Mouse (Mus musculus) heart, embryonic 16.5 days (tissue): ENCODE results near the gene Mdh1. TPM values are rescaled to one million over a fixed set of nuclear protein-coding genes. Genes with fewer than 3 reads are reported as not detected.
A peak's percentile ranks its signal among the peaks of the same experiment; 100 is the strongest.

ENCODE experiments used
- ATAC-seq: fragments of 200-750 bp; cut with Nextera tagmentation; replicated peaks from 2 replicates; pipeline ENCODE4 v1.8.0; 2017; ENCODE audit warnings: moderate number of reproducible peaks; ENCODE audit not compliant: insufficient read depth, low FRiP score; ENCODE audit errors: extremely low read depth
- H3K27ac ChIP-seq: fragments of 300-500 bp; sonication (generic); 2 replicates; pipeline ENCODE4 v1.5.1; 2014; ENCODE audit warnings: mild to moderate bottlenecking, low read length, control low read depth, moderate library complexity
- H3K27me3 ChIP-seq: fragments of 300-500 bp; sonication (generic); 2 replicates; pipeline ENCODE4 v1.6.1; 2014; ENCODE audit warnings: low read length, mixed read lengths; ENCODE audit not compliant: control insufficient read depth, insufficient read depth
- H3K36me3 ChIP-seq: fragments of 300-500 bp; sonication (generic); 2 replicates; pipeline ENCODE4 v1.6.1; 2014; ENCODE audit not compliant: control insufficient read depth, insufficient read depth
- H3K4me1 ChIP-seq: fragments of 300-500 bp; sonication (generic); 2 replicates; pipeline ENCODE4 v1.6.1; 2014; ENCODE audit warnings: low read length, mixed read lengths; ENCODE audit not compliant: control insufficient read depth, insufficient read depth
- H3K4me2 ChIP-seq: fragments of 300-500 bp; sonication (generic); 2 replicates; pipeline ENCODE4 v1.6.1; 2014; ENCODE audit warnings: low read depth, mild to moderate bottlenecking, control low read depth, low read length
- H3K4me3 ChIP-seq: fragments of 300-500 bp; sonication (generic); 2 replicates; pipeline ENCODE4 v1.5.1; 2014; ENCODE audit warnings: mild to moderate bottlenecking, control low read depth, low read length
- H3K9ac ChIP-seq: fragments of 300-500 bp; sonication (generic); 2 replicates; pipeline ENCODE4 v1.6.1; 2014; ENCODE audit warnings: low read length, control low read depth
- H3K9me3 ChIP-seq: fragments of 300-500 bp; sonication (generic); replicated peaks from 2 replicates; pipeline ENCODE4 v1.6.1; 2016; ENCODE audit warnings: low read length; ENCODE audit not compliant: control insufficient read depth
- WGBS: fragments of 180-500 bp; shearing (Covaris S2); extraction: QIAGEN DNeasy Blood & Tissue Kit; methylation state at CpG from one replicate; pipeline ENCODE4 v1.1.7; 2014; 5-methylcytosine and 5-hydroxymethylcytosine counted together
- polyA plus RNA-seq: library from polyadenylated mRNA; unstranded; fragments of >200 nt; fragmentation: Nextera tagmentation; extraction: Ambion mirVana; gene quantifications from 2 replicates; pipeline ENCODE4 v1.2.1, GENCODE M21; 2015

Mdh1 gene
- polyA plus RNA-seq, result 2,007 and 2,061 TPM in 2 replicates

GRCm38 (mm10) chr11:21571700-21572381 is at the start of gene Mdh1, which contains the start of gene Wdpcp:
Mdh1 (minus strand) TSS chr11:21572367.
Wdpcp (plus strand) TSS chr11:21572235.
- WGBS, result 0% methylated on average over 42 of the region's 42 CpGs
- Histone ChIP-seq H3K4me2 (peak within 1 kb of the TSS; percentile 79), H3K27ac (peak within 1 kb of the TSS; percentile 97), H3K36me3 (peaks cover 5% of the 10 kb centered on the region), H3K4me3 (peak within 1 kb of the TSS; percentile 88), H3K9ac (peak within 1 kb of the TSS; percentile 96), H3K9me3 (no peaks in the 10 kb centered on the region), H3K27me3 (no peaks in the 10 kb centered on the region), H3K4me1 (peaks cover 23% of the 10 kb centered on the region)
- peak; percentile 96 for ATAC-seq

- H3K4me2 ChIP-seq, result no peak overlapping the region
- H3K36me3 ChIP-seq, result no peaks in the 10 kb centered on the region
- H3K9me3 ChIP-seq, result no peaks in the 10 kb centered on the region
- no peaks in the 10 kb centered on the region for H3K4me1 ChIP-seq
- no peak overlapping the region for H3K27ac ChIP-seq
- H3K4me3 ChIP-seq, result no peak overlapping the region
- ATAC-seq, result no peak
- no peaks in the 10 kb centered on the region for H3K27me3 ChIP-seq
- no peak overlapping the region for H3K9ac ChIP-seq
These were observed 43.7 kb upstream of the Mdh1 start for GRCm38 (mm10) chr11:21615915-21616314.

GRCm38 (mm10) chr11:21602497-21602896 is 30.3 kb upstream of the Mdh1 start:
- H3K4me2 ChIP-seq, result no peak overlapping the region
- no peaks in the 10 kb centered on the region for H3K4me1 ChIP-seq
- H3K4me3 ChIP-seq, result no peak overlapping the region
- no peaks in the 10 kb centered on the region for H3K36me3 ChIP-seq
- no peak for ATAC-seq
- H3K9ac ChIP-seq, result no peak overlapping the region
- no peaks in the 10 kb centered on the region for H3K27me3 ChIP-seq
- no peak overlapping the region for H3K27ac ChIP-seq
- WGBS, result 62% methylated on average over 5 of the region's 5 CpGs
- peaks cover 4% of the 10 kb centered on the region; the same call in 1 of the 2 replicates for H3K9me3 ChIP-seq

GRCm38 (mm10) chr11:21583286-21583685 is 11.1 kb upstream of the Mdh1 start:
- ATAC-seq, result no peak

GRCm38 (mm10) chr11:21581472-21581871 is 9.3 kb upstream of the Mdh1 start:
- no peak for ATAC-seq

More at GRCm38 (mm10) chr11:21583286-21583685, 11.1 kb upstream of the Mdh1 start:
- Histone ChIP-seq H3K27me3 (no peaks in the 10 kb centered on the region), H3K9me3 (no peaks in the 10 kb centered on the region), H3K4me2 (no peak overlapping the region), H3K4me1 (no peaks in the 10 kb centered on the region), H3K4me3 (no peak overlapping the region), H3K9ac (no peak overlapping the region), H3K36me3 (no peaks in the 10 kb centered on the region), H3K27ac (no peak overlapping the region)
- 53% methylated on average over 1 of the region's 1 CpGs for WGBS

GRCm38 (mm10) chr11:21570973-21571372 is 1.2 kb downstream of the Mdh1 start:
- Histone ChIP-seq H3K4me1 (peaks cover 32% of the 10 kb centered on the region), H3K27me3 (no peaks in the 10 kb centered on the region), H3K9ac (peak overlapping the region; percentile 96), H3K36me3 (peaks cover 12% of the 10 kb centered on the region), H3K27ac (peak overlapping the region; percentile 97), H3K4me2 (peak overlapping the region; percentile 73), H3K9me3 (no peaks in the 10 kb centered on the region), H3K4me3 (peak overlapping the region; percentile 88)
- ATAC-seq, result no peak
- 7% methylated on average over 10 of the region's 10 CpGs for whole genome bisulfite sequencing

More at GRCm38 (mm10) chr11:21581472-21581871, 9.3 kb upstream of the Mdh1 start:
- H3K4me2 ChIP-seq, result no peak overlapping the region
- no peak overlapping the region for H3K9ac ChIP-seq
- H3K4me1 ChIP-seq, result no peaks in the 10 kb centered on the region
- no peak overlapping the region for H3K4me3 ChIP-seq
- 57% methylated on average over 7 of the region's 7 CpGs for WGBS
- H3K27ac ChIP-seq, result no peak overlapping the region
- H3K9me3 ChIP-seq, result no peaks in the 10 kb centered on the region
- no peaks in the 10 kb centered on the region for H3K36me3 ChIP-seq
- no peaks in the 10 kb centered on the region for H3K27me3 ChIP-seq

GRCm38 (mm10) chr11:21570109-21570474 is 2.1 kb downstream of the Mdh1 start:
- H3K4me3 ChIP-seq, result peak overlapping the region; percentile 51
- peaks cover 15% of the 10 kb centered on the region for H3K36me3 ChIP-seq
- ATAC-seq, result no peak
- H3K27me3 ChIP-seq, result no peaks in the 10 kb centered on the region
- 51% methylated on average over 2 of the region's 2 CpGs for WGBS
- H3K4me1 ChIP-seq, result peaks cover 37% of the 10 kb centered on the region
- peak overlapping the region; percentile 98 for H3K27ac ChIP-seq
- no peaks in the 10 kb centered on the region for H3K9me3 ChIP-seq
- peak overlapping the region; percentile 69 for H3K4me2 ChIP-seq
- peak overlapping the region; percentile 96 for H3K9ac ChIP-seq

- H3K4me1 ChIP-seq, result peaks cover 42% of the 10 kb centered on the region
- ATAC-seq, result peak; percentile 39
- H3K36me3 ChIP-seq, result peaks cover 15% of the 10 kb centered on the region
- no peaks in the 10 kb centered on the region for H3K27me3 ChIP-seq
- H3K9ac ChIP-seq, result peak overlapping the region; percentile 96
- H3K9me3 ChIP-seq, result no peaks in the 10 kb centered on the region
- WGBS, result 17% methylated on average over 3 of the region's 3 CpGs
- H3K4me2 ChIP-seq, result peak overlapping the region; percentile 77
- peak overlapping the region; percentile 98 for H3K27ac ChIP-seq
- H3K4me3 ChIP-seq, result peak overlapping the region; percentile 51
These were observed 2.6 kb downstream of the Mdh1 start for GRCm38 (mm10) chr11:21569456-21570108.

GRCm38 (mm10) chr11:21569002-21569401 is 3.2 kb downstream of the Mdh1 start:
- WGBS, result 21% methylated on average over 5 of the region's 5 CpGs
- Histone ChIP-seq H3K9ac (peak overlapping the region; percentile 96), H3K4me1 (peaks cover 43% of the 10 kb centered on the region)

More at GRCm38 (mm10) chr11:21569002-21569401, 3.2 kb downstream of the Mdh1 start:
- no peaks in the 10 kb centered on the region for H3K9me3 ChIP-seq
- no peaks in the 10 kb centered on the region for H3K27me3 ChIP-seq
- no peak for ATAC-seq
- peak overlapping the region; percentile 77 for H3K4me2 ChIP-seq
- H3K4me3 ChIP-seq, result peak overlapping the region; percentile 51
- peak overlapping the region; percentile 98 for H3K27ac ChIP-seq
- peaks cover 15% of the 10 kb centered on the region for H3K36me3 ChIP-seq
